Mouse (Mus musculus): ENCODE measurements around the gene Elk3.

GRCm38 (mm10) chr10:93320148-93320547 lies 9.2 kb upstream of the Elk3 start:
- TF ChIP-seq CTCF (IDR thresholded peaks at IDR 0.05; ENCODE audit: borderline replicate concordance, insufficient read depth, low read length) (no peak), POLR2A (IDR thresholded peaks at IDR 0.05; ENCODE audit: low read depth, low read length) (no peak)
